Mouse (Mus musculus) kidney, embryonic 14.5 days (tissue): Measurements from ENCODE around the gene Dennd1a. TPM values are rescaled to one million over a fixed set of nuclear protein-coding genes. Genes with fewer than 3 reads are reported as not detected.

Experiments
- ATAC-seq: fragments of 200-750 bp; cut with Nextera tagmentation; 2 replicates; pipeline ENCODE4 v1.8.0; 2017; ENCODE audit warnings: moderate number of reproducible peaks, mild to moderate bottlenecking, moderate TSS enrichment, moderate library complexity; ENCODE audit not compliant: low FRiP score, low TSS enrichment
- H3K27ac ChIP-seq: fragments of 300-500 bp; sonication (generic); 2 replicates; pipeline ENCODE4 v1.5.1; 2014; ENCODE audit warnings: low read depth, mild to moderate bottlenecking, low read length, moderate library complexity, mixed read lengths
- H3K27me3 ChIP-seq: fragments of 300-500 bp; sonication (generic); 2 replicates; pipeline ENCODE4 v1.6.1; 2014; ENCODE audit warnings: mild to moderate bottlenecking, low read length; ENCODE audit not compliant: control insufficient read depth, insufficient read depth
- H3K36me3 ChIP-seq: fragments of 300-500 bp; sonication (generic); 2 replicates; pipeline ENCODE4 v1.6.1; 2014; ENCODE audit warnings: low read length, mixed read lengths; ENCODE audit not compliant: control insufficient read depth, insufficient read depth
- H3K4me1 ChIP-seq: fragments of 300-500 bp; sonication (generic); 2 replicates; pipeline ENCODE4 v1.6.1; 2014; ENCODE audit warnings: low read length, mixed read lengths; ENCODE audit not compliant: control insufficient read depth, insufficient read depth
- H3K4me2 ChIP-seq: fragments of 300-500 bp; sonication (generic); replicated peaks from 2 replicates; pipeline ENCODE4 v1.6.1; 2014; ENCODE audit warnings: low read depth, mild to moderate bottlenecking, low read length
- H3K4me3 ChIP-seq: fragments of 300-500 bp; sonication (generic); 2 replicates; pipeline ENCODE4 v1.5.1; 2014; ENCODE audit warnings: mild to moderate bottlenecking, low read length
- H3K9ac ChIP-seq: fragments of 300-500 bp; sonication (generic); 2 replicates; pipeline ENCODE4 v1.6.1; 2014; ENCODE audit warnings: low read depth, mild to moderate bottlenecking, low read length, moderate library complexity
- H3K9me3 ChIP-seq: fragments of 300-500 bp; sonication (generic); 2 replicates; pipeline ENCODE4 v1.6.1; 2016; ENCODE audit warnings: low read length; ENCODE audit not compliant: control insufficient read depth
- WGBS: fragments of 180-500 bp; shearing (Covaris S2); extraction: QIAGEN DNeasy Blood & Tissue Kit; methylation state at CpG from one replicate; pipeline ENCODE4 v1.1.7; 2014; 5-methylcytosine and 5-hydroxymethylcytosine counted together
- polyA plus RNA-seq: library from polyadenylated mRNA; unstranded; fragments of >200 nt; fragmentation: Nextera tagmentation; extraction: Ambion mirVana; gene quantifications from 2 replicates; pipeline ENCODE4 v1.2.1, GENCODE M21; 2014

Gene Dennd1a
- polyA plus RNA-seq, 1 experiment from 2014 or later: 12.6 TPM

GRCm38 (mm10) chr2:38097469-38097868 lies 189.7 kb downstream of the Dennd1a start:
- 86% methylated on average over 3 of the region's 3 CpGs for WGBS
- H3K27me3 ChIP-seq: no peaks in the 10 kb centered on the region
- H3K9ac ChIP-seq: no peak overlapping the region
- H3K36me3 ChIP-seq: no peaks in the 10 kb centered on the region
- no peak overlapping the region for H3K4me2 ChIP-seq
- no peak overlapping the region for H3K27ac ChIP-seq
- H3K4me3 ChIP-seq: no peak overlapping the region
- no peak for ATAC-seq
- peaks cover 7% of the 10 kb centered on the region for H3K4me1 ChIP-seq
- H3K9me3 ChIP-seq: no peaks in the 10 kb centered on the region

GRCm38 (mm10) chr2:38096328-38096727 lies 190.9 kb downstream of the Dennd1a start:
- ATAC-seq: no peak
- H3K9ac ChIP-seq: no peak overlapping the region
- H3K4me2 ChIP-seq: no peak overlapping the region
- no peak overlapping the region for H3K4me3 ChIP-seq
- no peaks in the 10 kb centered on the region for H3K9me3 ChIP-seq
- H3K4me1 ChIP-seq: peaks cover 7% of the 10 kb centered on the region
- no peak overlapping the region for H3K27ac ChIP-seq
- H3K36me3 ChIP-seq: no peaks in the 10 kb centered on the region
- H3K27me3 ChIP-seq: no peaks in the 10 kb centered on the region

GRCm38 (mm10) chr2:38094380-38095163 lies 192.6 kb downstream of the Dennd1a start:
- Histone ChIP-seq H3K4me1 (peaks cover 7% of the 10 kb centered on the region), H3K36me3 (no peaks in the 10 kb centered on the region), H3K4me2 (no peak overlapping the region), H3K4me3 (no peak overlapping the region), H3K9me3 (no peaks in the 10 kb centered on the region), H3K9ac (no peak overlapping the region), H3K27ac (no peak overlapping the region), H3K27me3 (no peaks in the 10 kb centered on the region)
- 20% methylated on average over 2 of the region's 2 CpGs for WGBS
- peak; percentile 43; the same call in 1 of the 2 replicates for ATAC-seq

- Histone ChIP-seq H3K4me1 (peaks cover under 1% of the 10 kb centered on the region; the same call in 1 of the 2 replicates), H3K4me3 (no peak overlapping the region), H3K4me2 (no peak overlapping the region), H3K36me3 (no peaks in the 10 kb centered on the region), H3K27ac (no peak overlapping the region), H3K9ac (no peak overlapping the region), H3K27me3 (no peaks in the 10 kb centered on the region), H3K9me3 (no peaks in the 10 kb centered on the region)
- ATAC-seq: no peak
Observed at GRCm38 (mm10) chr2:38093968-38094367, 193.2 kb downstream of the Dennd1a start.

GRCm38 (mm10) chr2:38093242-38093641 lies 193.9 kb downstream of the Dennd1a start:
- Histone ChIP-seq H3K4me3 (no peak overlapping the region), H3K9me3 (no peaks in the 10 kb centered on the region), H3K4me2 (no peak overlapping the region), H3K9ac (no peak overlapping the region), H3K27me3 (no peaks in the 10 kb centered on the region), H3K4me1 (no peaks in the 10 kb centered on the region; the same call in 1 of the 2 replicates), H3K36me3 (no peaks in the 10 kb centered on the region), H3K27ac (no peak overlapping the region)
- WGBS: 78% methylated on average over 3 of the region's 3 CpGs
- ATAC-seq: no peak

GRCm38 (mm10) chr2:38088346-38088745 lies 198.8 kb downstream of the Dennd1a start:
- Histone ChIP-seq H3K4me3 (no peak overlapping the region), H3K4me1 (no peaks in the 10 kb centered on the region), H3K27ac (no peak overlapping the region), H3K36me3 (no peaks in the 10 kb centered on the region), H3K4me2 (no peak overlapping the region), H3K27me3 (no peaks in the 10 kb centered on the region), H3K9ac (no peak overlapping the region), H3K9me3 (no peaks in the 10 kb centered on the region)
- no peak for ATAC-seq
- WGBS: 67% methylated on average over 1 of the region's 1 CpGs

GRCm38 (mm10) chr2:38085058-38085457 lies 202.1 kb downstream of the Dennd1a start:
- no peak for ATAC-seq
- 95% methylated on average over 2 of the region's 2 CpGs for WGBS
- Histone ChIP-seq H3K27ac (no peak overlapping the region), H3K36me3 (no peaks in the 10 kb centered on the region), H3K4me3 (no peak overlapping the region), H3K9me3 (no peaks in the 10 kb centered on the region), H3K4me2 (no peak overlapping the region), H3K27me3 (no peaks in the 10 kb centered on the region), H3K4me1 (no peaks in the 10 kb centered on the region), H3K9ac (no peak overlapping the region)

- WGBS: 90% methylated on average over 3 of the region's 3 CpGs
- Histone ChIP-seq H3K4me1 (no peaks in the 10 kb centered on the region), H3K9me3 (no peaks in the 10 kb centered on the region), H3K27me3 (no peaks in the 10 kb centered on the region), H3K27ac (no peak overlapping the region), H3K9ac (no peak overlapping the region), H3K4me2 (no peak overlapping the region), H3K4me3 (no peak overlapping the region), H3K36me3 (no peaks in the 10 kb centered on the region)
- ATAC-seq: no peak
Observed at GRCm38 (mm10) chr2:38083251-38083650, 203.9 kb downstream of the Dennd1a start.

- H3K4me3 ChIP-seq: no peak overlapping the region
- no peak for ATAC-seq
- H3K27ac ChIP-seq: no peak overlapping the region
- H3K4me1 ChIP-seq: no peaks in the 10 kb centered on the region
- no peak overlapping the region for H3K9ac ChIP-seq
- H3K36me3 ChIP-seq: no peaks in the 10 kb centered on the region
- H3K27me3 ChIP-seq: no peaks in the 10 kb centered on the region
- H3K4me2 ChIP-seq: no peak overlapping the region
- H3K9me3 ChIP-seq: no peaks in the 10 kb centered on the region
- WGBS: 45% methylated on average over 2 of the region's 2 CpGs
Observed at GRCm38 (mm10) chr2:38074495-38074894, 212.7 kb downstream of the Dennd1a start.
